Mouse (Mus musculus): ENCODE data around the gene Ankrd22. TPM values are rescaled to one million over a fixed set of nuclear protein-coding genes. Genes with fewer than 3 reads are reported as not detected.

Gene Ankrd22
- polyA plus RNA-seq, 1 experiment from 2014 or later = 16.3 TPM

GRCm38 (mm10) chr19:34162693-34163092, 3.2 kb downstream of the Ankrd22 start:
- WGBS = 82% methylated on average over 5 of the region's 5 CpGs
- no peak for ATAC-seq (ENCODE audit: low FRiP score, low TSS enrichment)

GRCm38 (mm10) chr19:34153263-34154144, 12.3 kb downstream of the Ankrd22 start:
- Histone ChIP-seq H3K4me2 (replicated peaks; ENCODE audit: low read depth) (no peak overlapping the region), H3K36me3 (ENCODE audit: control insufficient read depth, insufficient read depth, low read length) (no peaks in the 10 kb centered on the region), H3K27me3 (ENCODE audit: control insufficient read depth, insufficient read depth, low read length) (no peaks in the 10 kb centered on the region), H3K9ac (ENCODE audit: low read length) (no peak overlapping the region), H3K9me3 (ENCODE audit: control insufficient read depth, low read length) (no peaks in the 10 kb centered on the region), H3K4me1 (replicated peaks; ENCODE audit: control insufficient read depth, insufficient read depth) (no peaks in the 10 kb centered on the region), H3K4me3 (ENCODE audit: low read depth, low read length) (no peak overlapping the region), H3K27ac (replicated peaks) (no peak overlapping the region)
- whole genome bisulfite sequencing = 68% methylated on average over 6 of the region's 6 CpGs
- no peak for TF ChIP-seq EP300 (optimal IDR thresholded peaks at IDR 0.05)
- TF ChIP-seq CTCF (IDR thresholded peaks at IDR 0.05; ENCODE audit: low read depth) = no peak
- DNase-seq (ENCODE audit: low spot score) (no peak), ATAC-seq (ENCODE audit: low FRiP score, low TSS enrichment) (no peak)

More at GRCm38 (mm10) chr19:34162693-34163092, 3.2 kb downstream of the Ankrd22 start:
- Histone ChIP-seq H3K4me1 (replicated peaks; ENCODE audit: control insufficient read depth, insufficient read depth) (no peaks in the 10 kb centered on the region), H3K4me2 (replicated peaks; ENCODE audit: low read depth) (no peak overlapping the region), H3K36me3 (ENCODE audit: control insufficient read depth, insufficient read depth, low read length) (no peaks in the 10 kb centered on the region), H3K27me3 (ENCODE audit: control insufficient read depth, insufficient read depth, low read length) (no peaks in the 10 kb centered on the region), H3K4me3 (ENCODE audit: low read depth, low read length) (no peak overlapping the region), H3K27ac (replicated peaks) (no peak overlapping the region), H3K9me3 (ENCODE audit: control insufficient read depth, low read length) (no peaks in the 10 kb centered on the region), H3K9ac (ENCODE audit: low read length) (no peak overlapping the region)
- TF ChIP-seq CTCF (IDR thresholded peaks at IDR 0.05; ENCODE audit: low read depth) = no peak
- no peak for TF ChIP-seq EP300 (optimal IDR thresholded peaks at IDR 0.05)
- DNase-seq (ENCODE audit: low spot score) = no peak

- Histone ChIP-seq H3K4me1 (replicated peaks; ENCODE audit: control insufficient read depth, insufficient read depth) (no peaks in the 10 kb centered on the region), H3K9ac (ENCODE audit: low read length) (no peak overlapping the region), H3K27ac (replicated peaks) (no peak overlapping the region), H3K4me3 (ENCODE audit: low read depth, low read length) (no peak overlapping the region), H3K4me2 (replicated peaks; ENCODE audit: low read depth) (no peak overlapping the region), H3K27me3 (ENCODE audit: control insufficient read depth, insufficient read depth, low read length) (no peaks in the 10 kb centered on the region), H3K36me3 (ENCODE audit: control insufficient read depth, insufficient read depth, low read length) (no peaks in the 10 kb centered on the region), H3K9me3 (ENCODE audit: control insufficient read depth, low read length) (no peaks in the 10 kb centered on the region)
- 59% methylated on average over 1 of the region's 1 CpGs for WGBS
- no peak for ATAC-seq (ENCODE audit: low FRiP score, low TSS enrichment)
- no peak for DNase-seq (ENCODE audit: low spot score)
- no peak for TF ChIP-seq EP300 (optimal IDR thresholded peaks at IDR 0.05)
- TF ChIP-seq CTCF (IDR thresholded peaks at IDR 0.05; ENCODE audit: low read depth) = peak; percentile 84
These were observed 13.9 kb downstream of the Ankrd22 start for GRCm38 (mm10) chr19:34151909-34152308.

- DNase-seq (ENCODE audit: low spot score) (no peak), ATAC-seq (ENCODE audit: low FRiP score, low TSS enrichment) (no peak)
- no peaks in the 10 kb centered on the region for H3K4me1 ChIP-seq (replicated peaks; ENCODE audit: control insufficient read depth, insufficient read depth)
- H3K4me2 ChIP-seq (replicated peaks; ENCODE audit: low read depth) = no peak overlapping the region
- WGBS = 74% methylated on average over 4 of the region's 4 CpGs
- no peak overlapping the region for H3K27ac ChIP-seq (replicated peaks)
- H3K9ac ChIP-seq (ENCODE audit: low read length) = no peak overlapping the region
- H3K9me3 ChIP-seq (ENCODE audit: control insufficient read depth, low read length) = no peaks in the 10 kb centered on the region
- no peaks in the 10 kb centered on the region for H3K27me3 ChIP-seq (ENCODE audit: control insufficient read depth, insufficient read depth, low read length)
- no peak overlapping the region for H3K4me3 ChIP-seq (ENCODE audit: low read depth, low read length)
- TF ChIP-seq CTCF (IDR thresholded peaks at IDR 0.05; ENCODE audit: low read depth) (no peak), EP300 (optimal IDR thresholded peaks at IDR 0.05) (no peak)
- H3K36me3 ChIP-seq (ENCODE audit: control insufficient read depth, insufficient read depth, low read length) = no peaks in the 10 kb centered on the region
These were observed 17.4 kb downstream of the Ankrd22 start for GRCm38 (mm10) chr19:34148421-34148820.

- Histone ChIP-seq H3K36me3 (ENCODE audit: control insufficient read depth, insufficient read depth, low read length) (no peaks in the 10 kb centered on the region), H3K9ac (ENCODE audit: low read length) (no peak overlapping the region), H3K9me3 (ENCODE audit: control insufficient read depth, low read length) (no peaks in the 10 kb centered on the region), H3K27me3 (ENCODE audit: control insufficient read depth, insufficient read depth, low read length) (no peaks in the 10 kb centered on the region), H3K4me2 (replicated peaks; ENCODE audit: low read depth) (no peak overlapping the region), H3K4me3 (ENCODE audit: low read depth, low read length) (no peak overlapping the region), H3K27ac (replicated peaks) (no peak overlapping the region), H3K4me1 (replicated peaks; ENCODE audit: control insufficient read depth, insufficient read depth) (no peaks in the 10 kb centered on the region)
- 79% methylated on average over 3 of the region's 3 CpGs for WGBS
- DNase-seq (ENCODE audit: low spot score) (no peak), ATAC-seq (ENCODE audit: low FRiP score, low TSS enrichment) (no peak)
- TF ChIP-seq EP300 (optimal IDR thresholded peaks at IDR 0.05) (no peak), CTCF (IDR thresholded peaks at IDR 0.05; ENCODE audit: low read depth) (no peak)
These were observed 26.3 kb downstream of the Ankrd22 start for GRCm38 (mm10) chr19:34139431-34140046.
